Comparison of ENCODE assay signal across 11 mouse cellular contexts in genomic region chr5:118709847-118710251, GRCm38 (mm10).
A peak's percentile ranks its signal among the peaks of the same experiment; 100 is the strongest.
DNase-seq lines count a peak whose midpoint lies in the region; ATAC-seq lines count a peak whose summit lies in the region.
"Had no signal": no experiment of that assay in that cellular context is flagged by ENCODE, and none has a peak within 500 bp of the region (broad histone marks: within the 10 kb centered on the region; RNA-seq: fewer than 3 reads in every experiment).

No protein-coding gene starts in this region.

- ATAC-seq in hindbrain, embryonic 14.5 days (ENCODE audit: low FRiP score) = no peak
- no peak for ATAC-seq in hindbrain, embryonic 11.5 days (ENCODE audit: low FRiP score)
- peak; percentile 77 for ATAC-seq in CD4-positive, CD25-positive, alpha-beta regulatory T cell, adult 4 months
- no peak for ATAC-seq in liver, embryonic 12.5 days

- H3K9ac ChIP-seq in hindbrain, embryonic 14.5 days = no peak overlapping the region
- no peak overlapping the region for H3K9ac ChIP-seq in hindbrain, embryonic 11.5 days (ENCODE audit: low read depth, low read length)
- H3K9ac ChIP-seq in liver, embryonic 12.5 days = no peak overlapping the region
- H3K9ac ChIP-seq: embryonic facial prominence, embryonic 15.5 days; liver, embryonic 15.5 days had no signal

- H3K4me2 ChIP-seq in hindbrain, embryonic 14.5 days (replicated peaks) = no peak overlapping the region
- no peak overlapping the region for H3K4me2 ChIP-seq in hindbrain, embryonic 11.5 days (replicated peaks; ENCODE audit: low read depth, low read length)
- no peak overlapping the region for H3K4me2 ChIP-seq in liver, embryonic 12.5 days
- H3K4me2 ChIP-seq: embryonic facial prominence, embryonic 15.5 days; liver, embryonic 15.5 days had no signal

- no peaks in the 10 kb centered on the region for H3K36me3 ChIP-seq in hindbrain, embryonic 14.5 days (replicated peaks; ENCODE audit: control insufficient read depth, insufficient read depth)
- H3K36me3 ChIP-seq in hindbrain, embryonic 11.5 days (ENCODE audit: control insufficient read depth, insufficient read depth, low read length) = no peaks in the 10 kb centered on the region
- H3K36me3 ChIP-seq in liver, embryonic 12.5 days = 0 out of 2 replicates have a peak, but pooled peaks cover 8% of the 10 kb centered on the region
- H3K36me3 ChIP-seq: embryonic facial prominence, embryonic 15.5 days; liver, embryonic 15.5 days had no signal

- no peaks in the 10 kb centered on the region for H3K27me3 ChIP-seq in hindbrain, embryonic 14.5 days (ENCODE audit: control insufficient read depth, insufficient read depth, low read length)
- H3K27me3 ChIP-seq in hindbrain, embryonic 11.5 days (ENCODE audit: control insufficient read depth, insufficient read depth, low read length) = no peaks in the 10 kb centered on the region
- H3K27me3 ChIP-seq in liver, embryonic 12.5 days (replicated peaks) = no peaks in the 10 kb centered on the region
- H3K27me3 ChIP-seq: embryonic facial prominence, embryonic 15.5 days; liver, embryonic 15.5 days had no signal

- no peak overlapping the region for H3K4me3 ChIP-seq in hindbrain, embryonic 14.5 days (replicated peaks; ENCODE audit: low read length)
- no peak overlapping the region for H3K4me3 ChIP-seq in hindbrain, embryonic 11.5 days (ENCODE audit: low read depth, low read length)
- H3K4me3 ChIP-seq in liver, embryonic 12.5 days = no peak overlapping the region
- H3K4me3 ChIP-seq: embryonic facial prominence, embryonic 15.5 days; liver, embryonic 15.5 days had no signal

- H3K9me3 ChIP-seq in hindbrain, embryonic 14.5 days (ENCODE audit: control insufficient read depth, low read length) = no peaks in the 10 kb centered on the region
- H3K9me3 ChIP-seq in hindbrain, embryonic 11.5 days (ENCODE audit: control insufficient read depth, low read length) = no peaks in the 10 kb centered on the region
- H3K9me3 ChIP-seq in liver, embryonic 12.5 days (replicated peaks) = no peaks in the 10 kb centered on the region
- H3K9me3 ChIP-seq: embryonic facial prominence, embryonic 15.5 days; liver, embryonic 15.5 days had no signal

- no peak for DNase-seq in hindbrain, embryonic 14.5 days (ENCODE audit: low spot score)
- no peak for DNase-seq in hindbrain, embryonic 11.5 days (ENCODE audit: low spot score)
- peak; percentile 81 to 87 for DNase-seq in cerebellum, postnatal 10 days
- peak; percentile 78 for DNase-seq in lung, postnatal 36 days
- no peak for DNase-seq in urinary bladder, postnatal 14 days (ENCODE audit: low spot score)
- DNase-seq in left cerebral cortex, adult 8-10 months (ENCODE audit: low spot score in 2 of 2) = no peak
- DNase-seq: adrenal gland, postnatal 10 days had no signal

- H3K27ac ChIP-seq in hindbrain, embryonic 14.5 days = 0 out of 2 replicates have a peak overlapping the region, but pooled peaks have one; percentile 10
- no peak overlapping the region for H3K27ac ChIP-seq in hindbrain, embryonic 11.5 days (ENCODE audit: low read depth, low read length)
- no peak overlapping the region for H3K27ac ChIP-seq in liver, embryonic 12.5 days
- H3K27ac ChIP-seq: embryonic facial prominence, embryonic 15.5 days; liver, embryonic 15.5 days had no signal

- 58% methylated on average over 7 of the region's 7 CpGs for WGBS in hindbrain, embryonic 14.5 days
- 82% methylated on average over 7 of the region's 7 CpGs for WGBS in hindbrain, embryonic 11.5 days
- WGBS in liver, embryonic 12.5 days (ENCODE audit: insufficient replicate concordance) = 51% methylated on average over 7 of the region's 7 CpGs

- H3K4me1 ChIP-seq in hindbrain, embryonic 14.5 days (replicated peaks; ENCODE audit: control insufficient read depth, insufficient read depth, low read length) = peaks cover 59% of the 10 kb centered on the region
- 0 out of 2 replicates have a peak, but pooled peaks cover 3% of the 10 kb centered on the region for H3K4me1 ChIP-seq in hindbrain, embryonic 11.5 days (replicated peaks; ENCODE audit: control insufficient read depth, insufficient read depth, low read length)
- H3K4me1 ChIP-seq in liver, embryonic 12.5 days = peaks cover 36% of the 10 kb centered on the region

Comparison
In these comparisons a context has a peak if more than half of its experiments do, and no peak if none do; other contexts are left out.
1. DNase-seq: peak in cerebellum, postnatal 10 days (2 of 2) and lung, postnatal 36 days (single experiment); none in hindbrain, embryonic 14.5 days (single experiment), hindbrain, embryonic 11.5 days (single experiment), urinary bladder, postnatal 14 days (single experiment) and left cerebral cortex, adult 8-10 months (0 of 2).